ENCODE assay signal across 11 mouse cellular contexts in genomic region chr2:106696372-106696771, GRCm38 (mm10). TPM values are rescaled to one million over a fixed set of nuclear protein-coding genes. Genes with fewer than 3 reads are reported as not detected.
DNase-seq lines count a peak whose midpoint lies in the region; ATAC-seq and TF ChIP-seq lines count a peak whose summit lies in the region.
"Had no signal": no experiment of that assay in that cellular context is flagged by ENCODE, and none has a peak within 500 bp of the region (broad histone marks: within the 10 kb centered on the region; RNA-seq: fewer than 3 reads in every experiment).

No protein-coding gene starts in this region.

- peak overlapping the region; percentile 95 for H3K4me2 ChIP-seq in intestine, embryonic 14.5 days (ENCODE audit: low read length)
- no peak overlapping the region; the same call in 1 of the 2 replicates for H3K4me2 ChIP-seq in intestine, postnatal 0 days (replicated peaks; ENCODE audit: low read depth)
- peak overlapping the region; percentile 95 for H3K4me2 ChIP-seq in embryonic facial prominence, embryonic 14.5 days (ENCODE audit: low read depth, low read length)
- peak overlapping the region; percentile 91 for H3K4me2 ChIP-seq in forebrain, postnatal 0 days (ENCODE audit: low read depth)
- H3K4me2 ChIP-seq in midbrain, embryonic 15.5 days = peak overlapping the region; percentile 87

- H3K9me3 ChIP-seq in intestine, embryonic 14.5 days (ENCODE audit: control insufficient read depth, low read length) = no peaks in the 10 kb centered on the region
- no peaks in the 10 kb centered on the region for H3K9me3 ChIP-seq in intestine, postnatal 0 days (ENCODE audit: control insufficient read depth)
- no peaks in the 10 kb centered on the region for H3K9me3 ChIP-seq in embryonic facial prominence, embryonic 14.5 days (ENCODE audit: control insufficient read depth, low read length)
- H3K9me3 ChIP-seq in forebrain, postnatal 0 days (ENCODE audit: low read length) = no peaks in the 10 kb centered on the region
- H3K9me3 ChIP-seq in midbrain, embryonic 15.5 days = no peaks in the 10 kb centered on the region

- ATAC-seq in intestine, embryonic 14.5 days (replicated peaks; ENCODE audit: low FRiP score, low TSS enrichment, low read depth) = no peak
- no peak for ATAC-seq in intestine, postnatal 0 days
- no peak for ATAC-seq in embryonic facial prominence, embryonic 14.5 days (ENCODE audit: low read depth)
- ATAC-seq in forebrain, postnatal 0 days = no peak
- ATAC-seq in midbrain, embryonic 15.5 days (replicated peaks) = no peak

- 86% methylated on average over 8 of the region's 8 CpGs for WGBS in intestine, embryonic 14.5 days
- WGBS in intestine, postnatal 0 days = 90% methylated on average over 8 of the region's 8 CpGs
- WGBS in embryonic facial prominence, embryonic 14.5 days = 80% methylated on average over 8 of the region's 8 CpGs
- WGBS in forebrain, postnatal 0 days = 44% methylated on average over 8 of the region's 8 CpGs
- 45% methylated on average over 8 of the region's 8 CpGs for WGBS in midbrain, embryonic 15.5 days

- no peak for DNase-seq in intestine, embryonic 14.5 days (ENCODE audit: low spot score)
- DNase-seq in embryonic facial prominence, embryonic 14.5 days (ENCODE audit: low spot score) = no peak
- no peak for DNase-seq in forebrain, postnatal 0 days
- DNase-seq in left cerebral cortex, adult 18-20 months (ENCODE audit: low spot score in 2 of 2) = no peak
- no peak for DNase-seq in adrenal gland, adult 2 months
- DNase-seq: cerebellum, postnatal 36 days; heart, postnatal 14 days; left cerebral cortex, postnatal 4 days had no signal

- H3K4me1 ChIP-seq in intestine, embryonic 14.5 days (replicated peaks; ENCODE audit: control insufficient read depth, insufficient read depth, low read length) = peaks cover 6% of the 10 kb centered on the region; the same call in 1 of the 2 replicates
- 0 out of 2 replicates have a peak, but pooled peaks cover 3% of the 10 kb centered on the region for H3K4me1 ChIP-seq in intestine, postnatal 0 days (replicated peaks; ENCODE audit: control insufficient read depth, insufficient read depth, low read length)
- peaks cover 10% of the 10 kb centered on the region for H3K4me1 ChIP-seq in embryonic facial prominence, embryonic 14.5 days (ENCODE audit: control insufficient read depth, insufficient read depth, low read length)
- peaks cover 19% of the 10 kb centered on the region; the same call in 1 of the 2 replicates for H3K4me1 ChIP-seq in forebrain, postnatal 0 days (ENCODE audit: insufficient read depth)
- H3K4me1 ChIP-seq in midbrain, embryonic 15.5 days = peaks cover 46% of the 10 kb centered on the region

- H3K9ac ChIP-seq in intestine, embryonic 14.5 days (ENCODE audit: low read length) = no peak overlapping the region
- H3K9ac ChIP-seq in intestine, postnatal 0 days (ENCODE audit: low read depth, low read length) = no peak overlapping the region
- H3K9ac ChIP-seq in embryonic facial prominence, embryonic 14.5 days (ENCODE audit: low read depth, low read length) = no peak overlapping the region
- peak overlapping the region; percentile 100 for H3K9ac ChIP-seq in forebrain, postnatal 0 days
- 0 out of 2 replicates have a peak overlapping the region, but pooled peaks have one; percentile 23 for H3K9ac ChIP-seq in midbrain, embryonic 15.5 days

- H3K27ac ChIP-seq in intestine, embryonic 14.5 days (ENCODE audit: low read depth) = no peak overlapping the region
- no peak overlapping the region for H3K27ac ChIP-seq in intestine, postnatal 0 days (ENCODE audit: low read depth, low read length)
- no peak overlapping the region for H3K27ac ChIP-seq in embryonic facial prominence, embryonic 14.5 days (replicated peaks; ENCODE audit: low read depth, low read length)
- H3K27ac ChIP-seq in forebrain, postnatal 0 days (ENCODE audit: low read depth, low read length) = peak overlapping the region; percentile 99
- H3K27ac ChIP-seq in midbrain, embryonic 15.5 days = peak overlapping the region; percentile 99; the same call in 1 of the 2 replicates
- H3K27ac ChIP-seq: macrophage had no signal

- H3K27me3 ChIP-seq in intestine, embryonic 14.5 days (replicated peaks; ENCODE audit: control insufficient read depth, insufficient read depth, low read length) = no peaks in the 10 kb centered on the region
- H3K27me3 ChIP-seq in intestine, postnatal 0 days (replicated peaks; ENCODE audit: control insufficient read depth, insufficient read depth, low read length) = peaks cover 7% of the 10 kb centered on the region; the same call in 1 of the 2 replicates
- H3K27me3 ChIP-seq in embryonic facial prominence, embryonic 14.5 days (replicated peaks; ENCODE audit: control insufficient read depth, insufficient read depth, low read length) = no peaks in the 10 kb centered on the region
- H3K27me3 ChIP-seq in forebrain, postnatal 0 days (ENCODE audit: insufficient read depth, low read length) = no peaks in the 10 kb centered on the region
- H3K27me3 ChIP-seq in midbrain, embryonic 15.5 days (replicated peaks) = no peaks in the 10 kb centered on the region

- TF ChIP-seq CTCF in intestine, postnatal 0 days (IDR thresholded peaks at IDR 0.05; ENCODE audit: low read depth) = no peak
- no peak for TF ChIP-seq CTCF in forebrain, postnatal 0 days (IDR thresholded peaks at IDR 0.05; ENCODE audit: low read depth)

- H3K4me3 ChIP-seq in intestine, embryonic 14.5 days (ENCODE audit: low read depth, low read length) = no peak overlapping the region
- no peak overlapping the region for H3K4me3 ChIP-seq in intestine, postnatal 0 days (ENCODE audit: low read depth, low read length)
- H3K4me3 ChIP-seq in embryonic facial prominence, embryonic 14.5 days (ENCODE audit: low read depth, low read length) = 0 out of 2 replicates have a peak overlapping the region, but pooled peaks have one; percentile 16
- peak overlapping the region; percentile 93 for H3K4me3 ChIP-seq in forebrain, postnatal 0 days (ENCODE audit: low read depth, low read length)
- H3K4me3 ChIP-seq in midbrain, embryonic 15.5 days = peak overlapping the region; percentile 86

- H3K36me3 ChIP-seq in intestine, embryonic 14.5 days (ENCODE audit: control insufficient read depth, insufficient read depth, low read length) = peaks cover 21% of the 10 kb centered on the region
- no peaks in the 10 kb centered on the region for H3K36me3 ChIP-seq in intestine, postnatal 0 days (ENCODE audit: control insufficient read depth, insufficient read depth)
- peaks cover 18% of the 10 kb centered on the region; the same call in 1 of the 2 replicates for H3K36me3 ChIP-seq in embryonic facial prominence, embryonic 14.5 days (ENCODE audit: control insufficient read depth, insufficient read depth, low read length)
- H3K36me3 ChIP-seq in forebrain, postnatal 0 days (ENCODE audit: insufficient read depth) = peaks cover 4% of the 10 kb centered on the region; the same call in 1 of the 2 replicates
- peaks cover 4% of the 10 kb centered on the region; the same call in 1 of the 2 replicates for H3K36me3 ChIP-seq in midbrain, embryonic 15.5 days (replicated peaks)

RNA-seq across cellular contexts. Expression of gene Mpped2, which starts 3.3 kb away (rescaled TPM):
- polyA plus RNA-seq in intestine, embryonic 14.5 days (2014; fragmentation: Nextera tagmentation; extraction: Ambion mirVana) = 45.6 and 54.7 TPM in 2 replicates
- polyA plus RNA-seq in intestine, postnatal 0 days (2015; fragmentation: Nextera tagmentation; extraction: Ambion mirVana) = 8.0 and 8.2 TPM in 2 replicates
- polyA plus RNA-seq in embryonic facial prominence, embryonic 14.5 days (2014; fragmentation: Nextera tagmentation; extraction: Ambion mirVana) = 52.5 and 63.5 TPM in 2 replicates
- 63.6 and 65.4 TPM in 2 replicates for total RNA-seq in forebrain, postnatal 0 days (2014; rRNA removed)
- 104 TPM in 2 replicates for polyA plus RNA-seq in forebrain, postnatal 0 days (2015; fragmentation: Nextera tagmentation; extraction: Ambion mirVana)
- 150 and 159 TPM in 2 replicates for polyA plus RNA-seq in midbrain, embryonic 15.5 days (2015; fragmentation: Nextera tagmentation; extraction: Ambion mirVana)
- total RNA-seq in left cerebral cortex, adult 18-20 months (2021) = 10 to 100 TPM; 29.9 to 32.2 TPM
- 10 to 100 TPM; 28.3 to 29.9 TPM for total RNA-seq in adrenal gland, adult 2 months (2021)
- 20.6 and 23.0 TPM in 2 replicates for polyA plus RNA-seq in adrenal gland, adult 2 months (2012; rRNA removed)
- polyA plus RNA-seq: macrophage had no signal

Comparison
In these comparisons a context has a peak if more than half of its experiments do, and no peak if none do; other contexts are left out.
1. H3K27ac ChIP-seq: peak in forebrain, postnatal 0 days (single experiment) and midbrain, embryonic 15.5 days (single experiment); none in intestine, embryonic 14.5 days (single experiment), intestine, postnatal 0 days (single experiment) and embryonic facial prominence, embryonic 14.5 days (single experiment).
2. H3K4me3 ChIP-seq: peak in embryonic facial prominence, embryonic 14.5 days (single experiment), forebrain, postnatal 0 days (single experiment) and midbrain, embryonic 15.5 days (single experiment); none in intestine, embryonic 14.5 days (single experiment) and intestine, postnatal 0 days (single experiment).
3. H3K9ac ChIP-seq: peak in forebrain, postnatal 0 days (single experiment) and midbrain, embryonic 15.5 days (single experiment); none in intestine, embryonic 14.5 days (single experiment), intestine, postnatal 0 days (single experiment) and embryonic facial prominence, embryonic 14.5 days (single experiment).